Mouse (Mus musculus): Measurements from ENCODE around the gene Actrt3.
"Not testable (repeated sequence)": the region's sequence is repeated elsewhere in the genome, so short reads cannot be mapped to it uniquely, and the experiment has no call there.

Actrt3 gene

DNA sequence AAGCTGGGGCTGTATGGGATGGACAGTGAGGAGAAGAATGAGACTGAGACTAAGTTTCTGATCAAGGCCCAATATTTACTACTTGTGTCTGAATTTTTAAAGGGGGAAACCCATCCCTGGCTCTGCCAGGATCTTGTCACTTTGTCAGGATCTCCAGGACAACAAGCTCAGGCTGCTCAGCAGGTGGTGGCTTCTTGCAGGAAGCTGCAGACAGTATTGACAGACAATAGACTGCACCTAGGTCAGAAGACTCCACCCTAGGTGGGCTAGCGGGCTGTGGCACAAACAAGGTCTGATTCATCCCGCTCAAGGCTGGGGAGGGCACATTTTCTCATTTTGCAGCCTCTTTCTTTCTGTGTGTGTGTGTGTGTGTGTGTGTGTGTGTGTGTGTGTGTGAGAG lies 26.2 kb downstream of the Actrt3 start:
- DNase-seq (ENCODE audit: low spot score in 2 of 2) = no peak

DNA sequence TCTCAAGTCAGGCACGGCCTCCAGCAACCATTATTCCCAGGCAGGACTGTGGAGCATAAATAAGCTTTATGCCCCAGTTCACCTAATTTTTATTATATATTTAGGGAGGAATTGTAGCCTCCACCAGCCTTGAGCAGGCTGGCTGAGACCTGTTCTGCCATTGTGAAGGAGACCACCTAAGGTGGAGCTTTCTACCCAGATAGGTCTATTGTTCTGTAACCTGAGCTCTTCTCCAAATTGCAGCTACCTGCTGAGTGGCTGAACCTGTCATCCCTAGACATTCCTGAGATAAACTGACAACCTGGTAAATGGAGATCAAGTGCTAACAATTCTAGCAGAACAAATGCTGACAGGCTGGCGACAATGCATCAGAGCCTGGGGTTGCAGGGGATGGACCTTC lies 33.4 kb downstream of the Actrt3 start:
- DNase-seq (ENCODE audit: low spot score in 2 of 2) = not testable (repeated sequence)

GRCm38 (mm10) chr3:30560677-30561314 lies 38.9 kb downstream of the Actrt3 start:
- DNase-seq (ENCODE audit: low spot score in 2 of 2) = no peak

DNA sequence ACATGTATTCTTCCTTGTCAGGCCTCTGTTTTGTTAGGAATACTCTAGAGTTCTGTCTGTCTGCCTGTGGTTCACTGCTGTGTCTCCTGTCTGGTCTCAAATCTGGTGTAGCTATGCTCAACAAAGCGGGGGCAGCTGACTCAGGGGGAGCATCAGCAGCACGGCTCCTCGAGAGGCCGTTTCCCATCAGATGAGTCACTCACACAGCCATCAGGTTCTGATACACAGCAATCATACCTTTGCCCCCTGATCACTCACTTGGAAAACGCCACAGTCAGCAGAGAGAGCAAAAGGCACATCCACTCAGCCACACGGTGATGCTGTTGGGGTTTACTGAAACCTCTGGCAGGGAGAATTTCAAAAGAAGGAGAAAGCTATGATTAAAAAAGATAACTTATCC lies 46.0 kb downstream of the Actrt3 start:
- no peak for DNase-seq (ENCODE audit: low spot score in 2 of 2)

- no peak for DNase-seq (ENCODE audit: low spot score in 2 of 2)
These were observed 49.5 kb downstream of the Actrt3 start for GRCm38 (mm10) chr3:30550218-30550617.

DNA sequence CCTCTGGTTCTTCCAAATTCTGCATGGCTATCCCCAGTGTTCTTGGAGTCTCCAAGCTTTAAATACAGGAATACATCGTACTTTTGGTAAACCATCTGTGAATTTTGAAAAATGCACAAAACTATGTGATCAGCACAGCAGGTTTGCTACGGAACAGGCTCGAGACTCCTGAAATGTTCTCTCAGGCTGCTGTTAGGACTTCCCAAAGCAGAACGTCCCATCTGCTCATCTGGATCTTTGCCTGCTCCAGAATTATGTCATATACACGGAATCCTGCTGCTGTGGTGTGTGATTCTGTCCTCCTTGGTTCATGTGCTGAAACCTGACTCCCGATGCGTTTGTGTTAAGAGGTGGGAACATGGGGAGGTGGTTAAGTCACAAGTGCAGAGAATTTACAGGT lies 50.8 kb downstream of the Actrt3 start:
- DNase-seq (ENCODE audit: low spot score in 2 of 2) = no peak

DNA sequence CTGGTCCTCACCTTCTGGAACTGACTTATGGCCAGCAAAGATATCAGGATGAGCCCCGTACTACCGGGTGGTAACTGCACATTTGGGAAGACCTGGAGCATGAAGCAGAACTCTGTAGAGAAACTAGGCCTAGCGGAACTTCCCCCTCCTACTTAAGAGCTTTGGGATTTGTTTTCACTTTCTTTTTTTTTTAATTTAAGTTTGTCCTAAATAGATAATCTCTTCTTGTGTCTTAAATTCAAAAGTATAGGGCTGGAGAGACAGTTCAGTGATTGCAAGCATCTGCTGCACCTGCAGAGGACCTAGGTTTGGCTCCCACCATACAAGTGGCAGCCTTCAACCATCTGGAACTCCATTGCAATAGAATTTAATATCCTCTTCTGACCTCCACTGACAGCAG lies 51.8 kb downstream of the Actrt3 start, which contains the start of gene Mecom:
Mecom (minus strand) TSS at position 101 of the 400 bp plus-strand sequence.
- DNase-seq (ENCODE audit: low spot score in 2 of 2) = no peak

All from spleen, postnatal 36 days (tissue).